Mouse (Mus musculus): ENCODE results near the gene Cutal.
"Not testable (repeated sequence)": the region's sequence is repeated elsewhere in the genome, so short reads cannot be mapped to it uniquely, and the experiment has no call there.

Cutal gene

DNA sequence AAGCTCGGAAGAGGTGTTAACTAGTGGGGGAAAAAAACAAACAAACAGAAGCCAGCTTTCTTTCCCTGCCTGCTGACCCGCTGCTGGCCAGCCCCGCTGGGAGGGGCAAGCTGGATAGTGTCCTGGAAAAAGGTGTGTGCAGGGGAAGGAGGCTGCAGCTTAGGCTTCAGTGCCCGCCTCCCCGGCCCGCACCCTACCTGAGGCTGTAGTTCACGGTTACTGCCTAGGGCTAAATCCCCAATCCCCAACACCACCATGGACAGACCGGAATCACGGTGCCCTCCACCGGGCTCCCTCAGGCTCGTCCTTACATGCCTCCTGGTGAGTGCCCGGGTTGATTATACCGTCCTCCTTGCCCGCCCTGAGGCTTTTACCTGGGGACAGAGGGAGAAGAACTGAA is at the start of gene Cutal:
Cutal (plus strand) TSS at position 126 of the 400 bp plus-strand sequence.
- DNase-seq = peak; percentile 58 to 76

DNA sequence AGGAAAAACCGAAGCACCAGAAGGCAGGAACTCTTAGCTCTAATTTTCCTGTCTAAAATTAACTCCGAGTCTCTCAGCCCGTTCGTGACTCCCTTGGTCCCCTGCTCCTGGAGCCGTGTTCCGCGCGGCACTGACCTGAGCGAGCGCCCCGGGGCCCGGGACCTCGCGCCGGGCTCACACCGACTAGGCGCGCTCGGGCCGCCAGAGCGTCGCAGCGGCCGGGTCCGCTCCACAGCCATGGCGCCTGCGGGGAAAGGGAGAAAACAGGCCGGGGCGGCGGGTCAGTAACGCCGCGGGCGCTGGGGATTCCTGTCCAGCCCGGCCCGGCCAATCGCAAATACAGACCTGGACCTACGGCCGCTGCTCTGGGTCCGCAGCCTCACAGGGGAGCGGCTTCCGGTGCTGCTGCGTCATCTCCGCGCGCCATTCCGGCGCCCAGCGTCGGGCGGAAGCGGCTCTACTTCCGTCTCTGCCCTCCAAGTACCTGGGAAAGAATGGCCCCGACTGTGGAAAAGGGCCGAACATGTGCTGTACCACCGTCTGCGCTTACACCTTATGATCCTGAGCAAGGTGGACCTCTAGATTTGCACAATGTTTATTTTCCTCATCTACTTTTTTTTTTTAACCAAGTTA is 48.3 kb upstream of the Cutal start, which contains the start of gene Fbxw2:
Fbxw2 (minus strand) TSS at position 485 of the 633 bp plus-strand sequence.
- peak; percentile 96 for DNase-seq

DNA sequence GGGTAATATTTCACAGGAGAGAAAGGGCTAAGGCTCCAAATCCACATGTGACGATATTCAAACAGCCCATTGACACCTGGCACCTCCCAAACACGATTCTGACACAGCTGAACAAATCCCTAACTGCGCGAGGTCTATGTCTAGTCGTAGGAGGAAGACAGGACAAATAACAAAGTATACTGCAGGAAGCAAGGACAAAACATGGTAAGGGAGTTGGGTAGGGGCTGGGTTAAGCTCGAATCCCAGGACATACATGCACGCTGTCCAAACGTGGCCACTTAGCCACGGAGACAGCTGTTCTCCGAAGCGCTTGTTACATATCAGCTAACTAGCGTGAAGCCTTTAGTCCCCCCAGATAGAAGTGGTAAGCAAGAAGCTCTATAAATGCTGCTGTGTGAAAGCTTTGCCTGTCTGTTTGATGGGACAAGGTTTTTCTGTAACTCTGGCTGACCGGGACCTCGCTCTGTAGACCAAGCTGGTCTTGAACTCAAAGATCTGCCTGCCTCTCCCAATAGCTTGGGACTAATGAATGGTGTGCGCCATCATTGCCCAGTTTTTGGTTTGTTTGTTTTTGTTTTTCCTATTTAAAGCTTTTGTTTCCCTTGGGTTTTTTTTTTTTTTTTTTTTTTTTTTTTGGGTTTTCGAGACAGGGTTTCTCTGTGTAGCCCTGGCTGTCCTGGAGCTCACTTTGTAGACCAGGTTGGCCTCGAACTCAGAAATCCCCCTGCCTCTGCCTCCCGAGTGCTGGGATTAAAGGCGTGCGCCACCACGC is 47.5 kb upstream of the Cutal start:
- DNase-seq = peak in 1 of 2 experiments; percentile 8

DNA sequence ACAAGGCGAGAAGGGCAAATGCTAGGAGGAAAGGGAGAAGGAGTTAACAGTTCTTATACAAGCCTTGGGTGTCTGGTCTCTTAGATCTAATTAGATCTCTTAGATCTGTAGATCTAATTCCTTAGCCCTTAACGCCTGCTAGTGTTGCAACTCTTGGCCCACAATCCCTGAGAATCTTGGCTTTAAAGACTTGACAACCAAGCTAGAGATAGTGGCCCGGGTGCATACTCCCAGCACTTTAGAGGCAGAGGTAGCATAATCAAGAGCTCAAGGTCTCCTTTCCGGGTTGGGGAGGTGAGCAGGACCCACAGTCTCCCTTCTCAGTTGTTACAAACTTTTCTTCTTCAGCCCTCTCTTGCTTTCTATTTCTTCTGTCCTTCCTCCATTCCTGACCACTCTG is 46.6 kb upstream of the Cutal start:
- no peak for DNase-seq

DNA sequence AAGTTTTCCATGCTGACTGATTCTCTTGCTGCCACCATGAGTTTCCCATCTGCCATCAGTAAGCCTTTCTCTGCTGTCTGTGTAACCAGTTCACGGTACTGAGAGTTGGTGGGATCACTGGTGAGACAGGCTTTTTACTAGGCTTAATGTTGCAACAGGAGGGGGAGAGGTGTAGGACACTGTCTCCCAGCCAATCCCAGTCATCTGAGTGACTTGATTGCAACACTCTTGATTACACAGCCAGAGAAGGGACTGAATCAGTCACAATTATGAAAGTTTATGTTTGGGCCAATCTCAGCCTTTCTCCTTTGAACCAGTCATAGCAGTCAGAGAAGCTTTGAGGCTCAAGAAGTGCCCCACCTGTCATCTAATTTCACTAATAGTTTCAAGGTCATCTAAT is 46.2 kb upstream of the Cutal start:
- DNase-seq = no peak

DNA sequence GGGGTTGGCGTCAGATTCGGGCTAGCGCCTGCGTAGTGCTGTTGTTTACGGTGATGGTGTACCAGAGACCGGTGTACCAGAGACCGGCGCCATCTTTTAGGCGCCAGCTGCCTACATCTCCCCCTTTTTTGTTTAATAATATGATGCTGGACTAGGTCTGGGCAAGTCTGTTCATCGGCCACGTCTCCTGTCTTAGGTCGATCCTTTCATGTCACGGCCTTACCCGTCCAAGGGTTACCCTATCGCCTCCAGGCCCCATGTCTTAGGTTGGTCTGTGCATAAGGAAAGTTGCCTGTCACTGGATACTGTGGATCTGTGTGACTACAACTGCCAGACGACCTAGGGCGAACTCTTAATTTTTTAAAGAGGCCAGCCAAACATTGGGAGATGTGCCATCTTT is 44.1 kb upstream of the Cutal start:
- DNase-seq = not testable (repeated sequence)

DNA sequence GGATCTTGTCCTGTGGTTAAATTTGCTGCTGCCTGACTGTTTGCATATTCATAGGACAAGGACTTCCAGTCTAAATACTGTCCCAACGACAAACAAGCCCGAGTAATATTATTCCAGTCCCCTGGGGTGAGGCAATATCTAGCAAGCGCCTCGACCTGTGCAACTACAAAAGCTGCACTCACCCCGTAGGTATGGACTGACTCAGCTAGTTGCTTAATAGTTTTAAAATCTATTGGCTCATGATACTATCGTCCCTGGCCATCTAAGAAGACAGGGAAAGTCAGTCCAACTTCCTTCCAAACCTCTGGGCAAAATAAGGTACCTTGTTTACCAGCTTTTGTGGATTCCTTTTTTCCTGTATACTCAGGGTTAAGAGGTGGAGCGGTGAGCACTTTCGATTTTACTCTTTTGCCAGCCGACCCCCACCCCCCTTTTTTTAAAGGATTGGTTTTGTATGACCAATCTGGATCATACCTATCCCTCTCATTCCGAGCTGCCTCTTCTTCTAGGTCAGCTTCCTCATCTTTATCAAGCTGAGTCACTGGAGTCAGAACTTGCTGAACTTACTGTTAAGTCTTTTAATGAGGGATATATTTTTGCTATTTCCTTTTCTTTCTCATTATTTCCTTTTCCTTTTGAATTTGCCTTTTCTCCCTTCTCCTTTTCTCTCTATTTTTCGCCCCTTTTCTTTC is 41.3 kb upstream of the Cutal start, which contains the start of gene Gm34653:
Gm34653 (plus strand) TSS at position 242 of the 692 bp plus-strand sequence.
- DNase-seq = not testable (repeated sequence)

DNA sequence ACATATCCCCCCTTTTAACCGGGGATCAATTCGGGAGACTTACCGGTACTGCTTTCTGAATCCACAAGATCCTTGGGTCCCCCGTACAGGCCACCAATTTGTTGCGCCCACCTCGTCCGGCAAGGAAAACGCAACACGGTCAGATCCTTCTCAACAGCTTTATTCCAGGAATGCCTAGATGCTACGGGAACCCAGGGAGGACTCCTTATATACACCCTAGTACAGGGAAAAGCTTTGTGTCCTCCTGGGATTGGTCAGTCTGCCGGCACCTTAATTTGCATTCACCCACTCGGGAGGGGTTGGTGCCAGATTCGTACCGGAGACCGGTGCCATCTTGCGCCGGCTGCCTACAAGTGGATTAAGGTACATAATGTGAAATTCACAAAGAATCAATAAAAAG is 40.6 kb upstream of the Cutal start:
- no peak for DNase-seq

DNA sequence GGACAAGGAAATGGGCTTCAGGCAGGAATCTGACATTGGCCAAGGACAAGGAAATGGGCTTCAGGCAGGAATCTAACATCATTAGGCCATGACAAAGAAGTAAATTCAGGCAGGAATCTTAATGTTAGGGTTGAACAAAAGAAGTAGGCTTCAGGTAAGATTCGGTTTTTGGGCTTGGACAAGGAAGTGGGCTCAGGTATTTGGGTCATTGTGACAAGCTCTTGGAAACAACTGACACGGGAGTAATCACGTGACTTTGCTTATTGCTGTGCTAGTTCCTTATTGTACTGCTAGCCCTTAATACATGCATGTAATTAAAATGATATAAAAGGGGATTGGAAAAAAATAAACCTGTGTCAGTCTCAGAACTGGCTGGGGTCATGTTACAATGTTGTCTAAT is 38.5 kb upstream of the Cutal start:
- DNase-seq = no peak

DNA sequence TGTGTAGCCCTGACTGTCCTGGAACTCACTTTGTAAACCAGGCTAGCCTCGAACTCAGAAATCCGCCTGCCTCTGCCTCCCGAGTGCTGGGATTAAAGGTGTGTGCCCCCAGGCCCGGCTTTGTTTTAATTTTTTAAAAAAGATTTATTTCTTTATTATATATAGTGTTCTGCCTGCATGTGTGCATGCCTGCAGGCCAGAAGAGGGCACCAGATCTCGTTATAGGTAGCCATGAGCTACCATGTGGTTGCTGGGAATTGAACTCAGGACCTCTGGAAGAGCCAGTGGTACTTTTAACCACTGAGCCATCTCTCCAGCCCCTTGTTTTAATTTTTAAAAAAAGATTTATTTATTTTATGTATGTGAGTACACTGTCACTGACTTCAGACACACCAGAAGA is 34.1 kb upstream of the Cutal start:
- not testable (repeated sequence) for DNase-seq

DNA sequence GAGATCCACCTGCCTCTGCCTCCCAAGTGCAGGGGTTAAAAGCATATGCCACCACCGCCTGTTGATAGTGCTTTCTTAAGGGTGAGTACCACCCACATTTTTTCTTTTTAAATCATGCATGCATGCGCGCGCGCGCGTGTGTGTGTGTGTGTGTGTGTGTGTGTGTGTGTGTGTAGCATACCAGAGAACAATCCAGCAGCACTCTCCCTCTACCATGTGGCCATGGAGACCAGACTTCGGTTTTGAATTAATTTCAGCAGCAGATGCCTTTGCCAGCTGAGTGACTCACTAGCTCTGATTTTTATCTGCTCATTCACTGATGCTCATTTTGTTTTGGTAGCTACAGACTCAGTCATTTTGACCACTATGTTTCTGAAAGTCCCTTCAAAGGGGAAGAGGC is 32.5 kb upstream of the Cutal start:
- no peak for DNase-seq

DNA sequence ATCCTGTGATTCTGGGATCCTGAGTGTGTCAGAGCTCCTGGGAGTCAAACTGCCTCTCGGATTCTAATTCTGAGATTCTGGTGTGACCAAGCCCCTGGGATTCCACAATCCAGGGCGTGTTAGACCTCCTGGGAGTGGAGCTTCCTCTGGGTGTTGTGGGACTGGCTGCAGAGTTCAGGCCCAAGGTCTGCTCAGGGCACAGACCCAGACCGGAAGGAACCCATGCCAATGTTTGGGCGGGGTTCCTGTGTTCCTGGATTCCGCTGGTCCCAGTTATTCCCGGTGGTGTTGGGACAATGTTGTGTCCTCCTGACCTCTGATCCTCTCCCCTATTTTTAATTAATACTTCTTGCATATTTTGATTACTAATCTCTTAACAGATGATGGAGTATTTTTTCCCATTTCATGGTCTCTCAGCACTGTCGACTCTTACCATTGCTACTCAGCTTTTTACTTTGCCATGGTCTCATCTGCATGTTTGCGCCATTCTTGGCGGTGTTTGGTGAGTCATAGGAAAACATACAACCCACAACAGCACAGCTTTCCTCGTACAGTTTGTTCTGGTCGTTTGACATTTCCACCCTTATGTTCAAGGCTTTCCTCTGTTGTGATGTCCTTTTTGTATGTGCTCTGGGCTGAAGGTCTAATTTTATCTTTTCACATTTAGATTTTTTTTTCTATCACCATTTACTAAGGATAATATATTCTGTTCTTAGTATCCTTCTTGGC is 30.8 kb upstream of the Cutal start:
- peak; percentile 30 to 47 for DNase-seq

DNA sequence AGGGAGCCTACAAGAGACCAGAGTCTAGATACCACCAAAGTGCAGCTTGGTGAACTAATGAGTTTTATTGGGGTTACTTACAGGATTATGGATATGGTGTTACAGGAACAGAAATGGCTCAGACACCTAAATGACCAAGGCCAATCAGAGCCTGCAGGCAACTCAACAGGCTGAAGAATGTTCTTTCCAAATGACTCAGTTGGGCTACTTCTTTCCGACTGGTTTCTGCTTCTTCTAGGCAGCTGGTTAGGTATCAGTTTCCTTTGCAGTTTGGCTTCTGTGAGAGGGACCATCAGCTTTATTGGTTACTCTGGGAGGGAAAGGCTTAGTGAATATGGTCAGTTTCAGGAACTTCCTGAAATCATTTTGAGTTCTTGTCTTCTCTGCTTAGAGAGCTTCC is 26.5 kb upstream of the Cutal start:
- DNase-seq = no peak

DNA sequence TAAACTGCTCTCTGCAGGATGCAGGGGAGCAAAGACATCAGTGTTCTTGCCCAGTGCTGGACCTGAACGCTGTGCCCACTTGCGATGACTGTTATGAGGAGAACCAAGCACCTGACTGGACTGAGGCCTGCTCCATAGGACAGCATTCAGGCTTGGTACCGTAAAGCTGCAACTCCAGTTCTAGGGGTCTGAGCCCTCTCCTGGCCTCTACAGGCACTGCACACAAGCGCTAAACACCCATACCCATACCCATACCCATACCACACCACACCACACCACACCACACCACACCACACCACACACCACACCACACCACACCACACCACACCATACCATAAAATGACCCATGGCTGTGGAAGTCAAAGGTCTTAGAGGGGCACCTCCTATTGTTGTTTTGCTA is 18.9 kb upstream of the Cutal start:
- peak; percentile 15 to 21 for DNase-seq

DNA sequence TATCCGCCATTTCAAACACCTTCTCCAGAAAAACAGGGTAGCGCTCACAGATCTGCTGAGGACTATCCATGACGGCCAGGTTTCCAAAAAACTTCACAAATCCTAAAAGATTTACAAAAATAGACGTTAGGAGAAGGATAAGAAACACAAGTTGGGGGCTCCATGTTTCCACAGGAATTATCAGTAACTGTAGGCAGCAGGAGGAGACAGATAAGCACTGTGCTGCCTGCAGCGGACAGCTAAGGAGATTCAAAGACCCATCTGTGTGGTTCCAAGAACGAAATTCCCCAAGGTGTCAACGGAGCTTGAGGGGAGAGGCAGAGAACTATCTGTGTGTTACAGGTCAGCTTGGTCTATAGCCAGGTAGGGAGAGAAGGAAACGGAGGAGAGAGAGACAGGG is 16.5 kb upstream of the Cutal start:
- DNase-seq = no peak

DNA sequence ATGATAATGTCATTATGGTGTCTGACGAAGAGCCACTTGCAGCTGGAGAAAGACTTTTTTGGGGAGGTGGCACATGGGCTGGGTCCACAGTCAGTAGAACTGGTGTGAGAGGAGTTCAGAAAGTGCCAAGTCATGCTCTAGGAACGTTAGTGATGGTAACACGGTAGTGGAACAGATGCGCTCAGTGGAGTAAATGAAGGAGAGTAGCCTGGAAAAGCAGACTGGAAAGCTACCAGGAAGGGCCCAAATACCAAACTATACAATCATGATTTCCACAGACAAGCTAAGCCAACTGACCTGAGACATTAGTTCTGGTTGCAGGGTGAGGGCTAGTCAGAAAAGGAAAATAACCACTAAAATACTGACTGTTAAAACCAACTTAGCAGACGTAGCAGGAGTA is 4.5 kb upstream of the Cutal start:
- DNase-seq = no peak

DNA sequence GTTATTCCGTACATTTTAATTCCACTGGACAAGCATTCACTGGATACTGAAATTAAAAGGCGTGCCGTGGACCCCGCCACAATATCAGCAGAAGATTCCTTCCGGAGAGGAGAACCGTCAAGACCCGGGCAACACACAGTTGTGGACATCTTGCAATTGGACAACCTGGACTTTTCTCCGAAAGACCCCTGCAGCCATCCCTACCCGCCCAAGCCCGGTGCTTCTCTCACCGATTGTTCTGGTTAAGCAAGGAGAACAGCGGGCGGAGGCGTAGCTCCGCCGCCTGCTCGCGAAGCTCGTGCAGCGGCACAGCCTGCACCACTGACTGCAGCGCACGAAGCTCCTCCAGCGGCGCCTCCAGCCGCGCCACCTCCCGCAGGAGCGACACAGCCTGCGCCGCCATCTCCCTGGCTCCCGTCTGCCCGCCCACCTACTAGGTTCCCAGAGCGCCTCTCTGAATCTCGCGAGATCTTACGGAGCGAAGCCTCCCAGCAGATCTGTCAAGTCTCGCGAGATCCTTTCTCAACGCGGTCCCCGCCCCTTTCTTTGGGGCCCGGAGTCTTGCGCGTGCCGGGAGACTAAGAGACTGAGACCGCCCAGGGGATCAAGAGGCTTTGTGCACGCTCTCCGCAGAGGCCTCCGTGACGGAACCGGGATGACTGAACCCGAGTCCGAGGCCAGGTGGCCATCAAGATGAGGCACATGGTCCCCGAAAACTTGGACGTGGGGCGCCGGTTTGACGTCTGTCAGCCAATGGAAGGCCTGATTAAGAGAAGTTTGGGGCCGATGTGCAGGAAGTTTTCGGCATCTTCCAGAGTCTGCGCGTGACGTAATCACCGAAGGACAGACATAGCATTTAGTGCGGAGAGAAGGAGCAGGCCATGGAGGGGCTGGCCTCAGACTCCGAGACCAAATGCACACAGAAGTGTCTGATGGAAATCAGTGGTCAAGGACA is 3.4 kb upstream of the Cutal start:
- DNase-seq = peak; percentile 93 to 96

DNA sequence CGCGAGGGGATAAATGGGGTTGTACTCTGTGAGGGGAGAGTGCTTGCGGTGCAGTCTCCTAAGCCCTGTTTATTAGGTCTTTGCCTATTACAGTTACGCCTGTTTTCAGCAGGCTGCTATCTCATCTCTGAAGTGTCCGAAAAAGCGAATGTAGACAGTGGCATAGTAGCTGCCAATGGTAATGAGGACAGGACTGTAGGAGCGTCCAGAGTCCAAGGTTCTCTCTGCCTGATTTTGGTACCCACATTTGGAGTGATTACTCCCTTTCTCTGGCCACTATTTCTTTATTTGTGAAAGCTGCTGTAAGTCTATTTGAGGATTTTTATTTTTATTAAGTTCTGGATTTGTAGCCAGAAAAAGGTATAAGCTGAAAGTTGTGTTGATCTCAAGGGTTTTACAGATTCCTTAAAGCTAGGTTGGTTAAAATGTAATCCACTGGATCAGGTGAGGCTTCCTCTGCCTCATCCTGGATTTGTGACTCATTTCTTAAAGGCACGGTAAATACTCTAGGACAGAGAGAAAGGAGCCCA is 685 bp downstream of the Cutal start, which contains the start of gene Psmd5:
Psmd5 (minus strand) TSS at position 153 of the 530 bp plus-strand sequence.
- peak in 1 of 2 experiments; percentile 38 for DNase-seq

DNA sequence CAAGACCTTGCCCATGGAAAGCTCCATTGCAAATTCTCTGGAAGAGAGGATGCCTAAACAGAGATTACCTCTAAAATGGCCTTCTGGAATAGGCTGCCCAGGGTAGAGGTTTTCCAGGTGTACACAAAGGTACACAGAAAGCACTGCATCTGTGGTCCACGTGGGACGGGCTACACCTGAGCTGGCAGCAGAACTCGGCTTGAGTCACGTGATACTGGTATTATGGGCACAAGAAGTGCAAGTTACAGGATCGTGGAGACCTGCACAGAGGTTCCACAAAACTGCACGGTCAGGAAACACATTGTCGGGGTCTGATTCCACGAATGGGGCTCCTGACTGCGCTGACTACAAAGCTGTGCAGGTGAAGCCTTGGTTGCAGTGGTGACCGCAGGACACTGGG is 5.9 kb downstream of the Cutal start:
- DNase-seq = no peak

DNA sequence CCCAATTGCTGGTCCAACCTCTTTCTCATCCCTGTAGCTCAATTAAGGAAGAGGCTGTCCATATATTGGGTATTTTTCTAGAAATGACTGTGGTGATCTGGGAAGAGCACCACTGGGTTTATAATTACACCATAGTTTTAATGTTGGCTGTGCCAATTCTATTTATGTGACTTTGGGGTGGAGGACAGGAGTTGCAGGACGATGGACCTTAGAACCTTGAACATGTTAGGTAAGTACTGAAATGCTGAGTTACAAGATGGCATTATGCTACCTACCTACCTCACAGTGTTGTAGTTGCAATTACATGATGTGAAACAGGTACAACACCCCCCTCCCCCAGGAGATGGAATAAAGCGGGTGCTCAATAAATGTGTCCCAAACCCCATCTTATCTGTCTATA is 8.6 kb downstream of the Cutal start:
- DNase-seq = no peak

DNA sequence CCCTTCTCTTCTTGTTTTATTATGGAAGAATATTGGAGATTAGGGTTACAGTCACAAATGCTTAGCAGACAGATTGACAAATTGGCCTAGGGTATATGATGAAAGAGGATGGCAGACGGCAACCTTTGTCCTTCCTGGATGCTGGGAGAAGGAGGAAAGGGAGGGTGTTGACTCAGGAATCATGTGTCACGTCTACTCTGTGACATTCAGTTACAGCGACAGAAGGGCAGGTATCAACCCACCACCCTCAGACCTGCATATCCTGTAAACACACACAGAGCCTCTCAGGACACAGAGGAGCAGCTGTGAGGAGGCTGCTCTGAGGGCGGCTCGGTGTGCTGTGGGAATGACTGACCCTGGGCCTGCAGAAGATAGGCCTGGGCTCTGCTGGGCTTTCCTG is 9.0 kb downstream of the Cutal start:
- no peak for DNase-seq
